Mouse (Mus musculus) heart, adult 2 months (tissue): ENCODE measurements around the gene Ndufs2. TPM values are rescaled to one million over a fixed set of nuclear protein-coding genes. Genes with fewer than 3 reads are reported as not detected.
A peak's percentile ranks its signal among the peaks of the same experiment; 100 is the strongest.

Source experiments
- DNase-seq, 2 experiments: peaks; one replicate each; pipeline ENCODE4 v3.0.0; 2021
- H3K27ac ChIP-seq: fragments of 200-600 bp; 2 replicates; pipeline ENCODE4 v1.8.1; 2022
- H3K27me3 ChIP-seq: fragments of 200-500 bp; 2 replicates; pipeline ENCODE4 v1.6.1; 2012; ENCODE audit warnings: mild to moderate bottlenecking, low read length, inconsistent platforms, mixed read lengths; ENCODE audit not compliant: control insufficient read depth, insufficient read depth
- H3K36me3 ChIP-seq: fragments of 200-500 bp; 2 replicates; pipeline ENCODE4 v1.6.1; 2012; ENCODE audit warnings: low read length, inconsistent platforms; ENCODE audit not compliant: control insufficient read depth, insufficient read depth
- H3K4me1 ChIP-seq: fragments of 200-500 bp; 2 replicates; pipeline ENCODE4 v1.6.1; 2011; ENCODE audit warnings: low read length; ENCODE audit not compliant: control insufficient read depth, insufficient read depth
- H3K4me3 ChIP-seq: fragments of 200-600 bp; 2 replicates; pipeline ENCODE4 v1.8.1; 2022
- H3K79me2 ChIP-seq: fragments of 200-500 bp; replicated peaks from 2 replicates; pipeline ENCODE4 v1.6.1; 2012; ENCODE audit warnings: mild to moderate bottlenecking, inconsistent platforms, low read length, moderate library complexity, mixed read lengths; ENCODE audit not compliant: control insufficient read depth, insufficient read depth
- H3K9ac ChIP-seq: fragments of 200-500 bp; 2 replicates; pipeline ENCODE4 v1.6.1; 2012; ENCODE audit warnings: low read depth, mild to moderate bottlenecking, control low read depth, inconsistent platforms, low read length, mixed read lengths
- CTCF ChIP-seq: fragments of 200-600 bp; IDR thresholded peaks from 2 replicates; pipeline ENCODE4 v1.8.1; 2022; ENCODE audit warnings: antibody characterized with exemption, mild to moderate bottlenecking, moderate library complexity
- EP300 ChIP-seq: fragments of 200-500 bp; IDR thresholded peaks from 2 replicates; pipeline ENCODE4 v1.6.1; 2011; ENCODE audit warnings: low read depth, low read length, control low read depth; ENCODE audit not compliant: insufficient read depth
- POLR2A ChIP-seq: fragments of 200-500 bp; IDR thresholded peaks from 2 replicates; pipeline ENCODE4 v1.6.1; 2011; ENCODE audit warnings: mild to moderate bottlenecking, low read depth, low read length, control low read depth; ENCODE audit not compliant: insufficient read depth
- WGBS: fragments of 180-500 bp; shearing (Covaris S2); methylation state at CpG from one replicate; pipeline ENCODE4 v1.1.7; 2018; 5-methylcytosine and 5-hydroxymethylcytosine counted together
- intact Hi-C: fragments of 180-260 bp; cut with DNase I; formaldehyde crosslinking; loops from one replicate; pipeline ENCODE4 v1.15.1; 2025
- polyA plus RNA-seq: library from polyadenylated mRNA; depleted of rRNA; stranded (reverse); fragments of >200 nt; gene quantifications from 2 replicates; pipeline ENCODE4 v1.2.3, GENCODE M21; 2012
- total RNA-seq, 2 experiments: library from RNA; stranded (reverse); gene quantifications; 2 replicates each; pipeline ENCODE4 v1.2.3; 2021

The Ndufs2 gene
- total and polyA plus RNA-seq, 3 experiments, result 997 to 1,610 (median 1,369) TPM

DNA sequence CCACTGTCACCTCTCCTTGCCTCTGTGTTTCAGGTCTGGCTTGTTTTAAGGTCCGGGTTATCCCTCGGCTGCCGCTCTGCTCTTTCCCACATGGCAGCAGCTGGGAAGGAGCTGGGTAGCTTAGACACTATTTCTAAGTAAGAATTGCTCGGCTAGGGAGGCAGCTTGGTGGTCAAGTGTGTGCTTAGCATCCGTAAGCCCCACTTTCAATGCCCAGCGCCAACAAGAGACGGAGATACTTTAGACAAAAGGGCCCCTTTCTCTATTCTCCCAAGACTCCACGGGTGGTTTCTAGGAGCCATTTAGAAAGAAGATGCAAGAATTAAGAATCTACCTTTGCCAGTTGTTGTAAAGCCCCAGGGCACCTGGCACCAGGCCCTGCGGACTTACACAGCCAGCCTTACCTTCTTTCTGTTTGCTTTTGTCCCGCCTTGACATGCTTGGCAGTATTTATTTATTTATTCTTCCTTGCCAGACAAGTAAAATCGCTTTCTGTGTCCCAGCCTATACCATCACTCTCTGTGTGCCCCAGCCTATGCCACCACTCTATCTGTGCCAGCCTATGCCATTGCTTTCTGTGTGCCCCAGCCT is 24.1 kb upstream of the Ndufs2 start:
- no peak for DNase-seq
- Histone ChIP-seq H3K36me3 (no peaks in the 10 kb centered on the region), H3K4me1 (peaks cover 4% of the 10 kb centered on the region; the same call in 1 of the 2 replicates), H3K27ac (no peak overlapping the region), H3K79me2 (peaks cover 3% of the 10 kb centered on the region), H3K27me3 (no peaks in the 10 kb centered on the region), H3K9ac (no peak overlapping the region), H3K4me3 (no peak overlapping the region)
- WGBS, result 90% methylated on average over 11 of the region's 11 CpGs
- no peak for TF ChIP-seq CTCF
- TF ChIP-seq EP300, result no peak
- TF ChIP-seq POLR2A, result no peak
- intact Hi-C loops, result no loop called here

GRCm38 (mm10) chr1:171274171-171274570 is 23.0 kb upstream of the Ndufs2 start:
- no peak overlapping the region for H3K27ac ChIP-seq
- H3K9ac ChIP-seq, result no peak overlapping the region
- H3K36me3 ChIP-seq, result no peaks in the 10 kb centered on the region
- 90% methylated on average over 12 of the region's 12 CpGs for WGBS
- H3K27me3 ChIP-seq, result no peaks in the 10 kb centered on the region
- H3K79me2 ChIP-seq, result peaks cover 3% of the 10 kb centered on the region
- H3K4me3 ChIP-seq, result no peak overlapping the region
- H3K4me1 ChIP-seq, result peaks cover 4% of the 10 kb centered on the region; the same call in 1 of the 2 replicates
- intact Hi-C loops, result no loop called here
- no peak for DNase-seq
- 0 out of 2 replicates have a peak, but pooled peaks have one; percentile 7 for TF ChIP-seq POLR2A
- TF ChIP-seq EP300, result no peak
- TF ChIP-seq CTCF, result no peak

DNA sequence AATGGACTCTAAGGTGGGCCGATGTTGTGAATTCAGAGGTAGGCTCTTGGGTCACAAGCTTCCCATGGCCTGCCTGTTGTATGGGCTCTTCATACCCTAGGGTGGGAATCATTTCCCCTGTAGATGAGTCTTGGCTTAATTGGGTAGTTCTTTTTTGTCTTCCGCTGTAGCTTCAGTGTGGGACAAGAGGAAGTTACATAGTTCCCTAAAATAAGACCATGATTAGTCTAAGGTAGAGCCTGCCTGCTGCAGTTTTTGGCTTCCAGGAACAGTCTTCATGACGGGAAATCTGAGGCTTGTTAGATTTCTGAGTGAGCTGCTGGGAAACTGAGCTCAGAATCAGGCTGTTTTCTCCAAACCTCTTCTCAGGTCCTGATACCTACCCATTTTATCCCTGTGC is 20.9 kb upstream of the Ndufs2 start:
- intact Hi-C loops, result no loop called here
- H3K27ac ChIP-seq, result peak overlapping the region; percentile 52

GRCm38 (mm10) chr1:171271622-171272021 is 20.4 kb upstream of the Ndufs2 start:
- 49% methylated on average over 10 of the region's 10 CpGs for WGBS
- Histone ChIP-seq H3K4me1 (peaks cover 4% of the 10 kb centered on the region; the same call in 1 of the 2 replicates), H3K27ac (peak overlapping the region; percentile 52), H3K79me2 (peaks cover 3% of the 10 kb centered on the region), H3K27me3 (no peaks in the 10 kb centered on the region), H3K9ac (no peak overlapping the region), H3K4me3 (no peak overlapping the region; the same call in 1 of the 2 replicates), H3K36me3 (no peaks in the 10 kb centered on the region)
- DNase-seq, result peak in 1 of 2 experiments; percentile 11
- TF ChIP-seq EP300 (no peak), POLR2A (no peak), CTCF (no peak)
- intact Hi-C loops, result no loop called here

More for the DNA sequence above, 20.9 kb upstream of the Ndufs2 start:
- Histone ChIP-seq H3K4me1 (peaks cover 4% of the 10 kb centered on the region; the same call in 1 of the 2 replicates), H3K79me2 (peaks cover 3% of the 10 kb centered on the region), H3K36me3 (no peaks in the 10 kb centered on the region), H3K9ac (no peak overlapping the region), H3K27me3 (no peaks in the 10 kb centered on the region), H3K4me3 (no peak overlapping the region; the same call in 1 of the 2 replicates)
- WGBS, result 50% methylated on average over 3 of the region's 3 CpGs
- TF ChIP-seq CTCF (no peak), EP300 (no peak), POLR2A (no peak)
- peak in 1 of 2 experiments; percentile 6 for DNase-seq

DNA sequence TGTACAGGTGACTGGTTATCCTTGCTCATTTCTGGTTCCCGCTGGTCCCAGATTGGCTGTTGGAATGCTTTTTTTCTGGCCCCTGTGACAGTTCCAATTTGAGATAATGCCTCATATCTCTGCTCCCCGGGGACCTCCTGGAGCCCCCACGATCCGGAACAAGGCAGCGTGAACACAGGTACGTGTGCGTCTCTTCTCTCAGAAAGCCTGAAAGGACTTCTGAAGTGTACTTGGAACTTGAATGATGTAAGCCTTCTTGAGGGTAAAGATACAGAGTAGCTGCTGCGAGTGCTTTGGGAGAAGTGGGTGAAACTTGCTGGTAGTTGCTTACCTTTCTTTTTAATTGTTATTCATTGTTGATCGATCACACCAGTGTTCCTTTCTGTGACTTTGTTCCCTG is 20.0 kb upstream of the Ndufs2 start:
- peaks cover 3% of the 10 kb centered on the region for H3K79me2 ChIP-seq
- peak overlapping the region; percentile 97 for H3K4me3 ChIP-seq
- H3K4me1 ChIP-seq, result peaks cover 4% of the 10 kb centered on the region; the same call in 1 of the 2 replicates
- intact Hi-C loops, result no loop called here
- no peaks in the 10 kb centered on the region for H3K27me3 ChIP-seq
- H3K36me3 ChIP-seq, result no peaks in the 10 kb centered on the region
- TF ChIP-seq POLR2A (no peak), CTCF (no peak), EP300 (no peak)
- 30% methylated on average over 9 of the region's 9 CpGs for WGBS
- no peak for DNase-seq
- H3K9ac ChIP-seq, result peak overlapping the region; percentile 72
- H3K27ac ChIP-seq, result 0 out of 2 replicates have a peak overlapping the region, but pooled peaks have one; percentile 21

- Histone ChIP-seq H3K27ac (peak overlapping the region; percentile 92), H3K4me3 (peak overlapping the region; percentile 97), H3K4me1 (peaks cover 4% of the 10 kb centered on the region; the same call in 1 of the 2 replicates), H3K79me2 (peaks cover 3% of the 10 kb centered on the region), H3K27me3 (no peaks in the 10 kb centered on the region), H3K36me3 (no peaks in the 10 kb centered on the region), H3K9ac (peak overlapping the region; percentile 72)
- 2% methylated on average over 19 of the region's 19 CpGs for WGBS
- TF ChIP-seq CTCF (no peak), POLR2A (no peak), EP300 (no peak)
- intact Hi-C loops, result no loop called here
- no peak for DNase-seq
These were observed 19.3 kb upstream of the Ndufs2 start for GRCm38 (mm10) chr1:171270573-171270900.
